Mouse (Mus musculus) lung, postnatal 25 days (tissue): ENCODE data around the gene Fgf16.

Source experiments
- DNase-seq: peaks from one replicate; pipeline ENCODE4 v3.0.0; 2022; ENCODE audit warnings: low spot score

Fgf16 gene

GRCm38 (mm10) chrX:105764162-105765004 is at the start of gene Fgf16:
Fgf16 (plus strand) TSS chrX:105764279.
- DNase-seq: no peak

GRCm38 (mm10) chrX:105714740-105715139 is 49.3 kb upstream of the Fgf16 start:
- no peak for DNase-seq

GRCm38 (mm10) chrX:105715789-105716321 is 48.2 kb upstream of the Fgf16 start:
- no peak for DNase-seq

- DNase-seq: no peak
These were observed 45.7 kb upstream of the Fgf16 start for GRCm38 (mm10) chrX:105718388-105718787.

- DNase-seq: no peak
These were observed 45.1 kb upstream of the Fgf16 start for GRCm38 (mm10) chrX:105718943-105719342.

- DNase-seq: no peak
These were observed 39.9 kb upstream of the Fgf16 start for GRCm38 (mm10) chrX:105724174-105724573.

GRCm38 (mm10) chrX:105762847-105763527 is 1.1 kb upstream of the Fgf16 start:
- no peak for DNase-seq

GRCm38 (mm10) chrX:105763612-105764011 is 467 bp upstream of the Fgf16 start:
- DNase-seq: no peak

GRCm38 (mm10) chrX:105765005-105765706 is 1.1 kb downstream of the Fgf16 start:
- no peak for DNase-seq

GRCm38 (mm10) chrX:105766013-105766412 is 1.9 kb downstream of the Fgf16 start:
- no peak for DNase-seq

GRCm38 (mm10) chrX:105767177-105767764 is 3.2 kb downstream of the Fgf16 start:
- no peak for DNase-seq

- DNase-seq: no peak
These were observed 3.9 kb downstream of the Fgf16 start for GRCm38 (mm10) chrX:105767932-105768331.

GRCm38 (mm10) chrX:105773281-105773680 is 9.2 kb downstream of the Fgf16 start:
- DNase-seq: no peak

- DNase-seq: peak; percentile 1
These were observed 30.8 kb downstream of the Fgf16 start for GRCm38 (mm10) chrX:105794806-105795403.

GRCm38 (mm10) chrX:105824462-105824861 is 60.4 kb downstream of the Fgf16 start:
- DNase-seq: no peak
